Mouse (Mus musculus): ENCODE results near the gene Hecw2. TPM values are rescaled to one million over a fixed set of nuclear protein-coding genes. Genes with fewer than 3 reads are reported as not detected.

The Hecw2 gene
- polyA plus RNA-seq, 1 experiment from 2014 or later = 1.2 TPM

DNA sequence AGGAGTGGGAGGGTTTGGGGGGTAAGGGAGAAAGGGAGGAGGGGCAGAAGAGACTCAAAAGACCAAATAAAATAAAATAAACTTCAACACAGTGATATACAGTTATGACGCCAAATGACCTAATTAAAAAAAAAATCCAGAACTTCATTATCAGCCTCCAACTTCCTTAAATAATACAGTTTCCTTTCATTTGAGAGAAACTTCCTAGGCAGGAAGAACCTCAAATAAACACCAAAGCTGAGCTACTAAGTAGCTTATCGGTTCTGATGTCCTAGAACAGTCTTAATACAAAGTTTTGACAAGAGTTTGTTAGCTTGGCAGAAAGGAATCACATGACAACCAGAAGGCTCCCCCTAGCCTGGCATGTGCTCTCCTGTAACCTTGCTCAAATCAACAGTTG lies 177.3 kb downstream of the Hecw2 start:
- 61% methylated on average over 2 of the region's 2 CpGs for WGBS
- ATAC-seq (ENCODE audit: low FRiP score, low TSS enrichment) = no peak
- DNase-seq (ENCODE audit: low spot score) = no peak
- no peak overlapping the region for H3K4me3 ChIP-seq (ENCODE audit: low read depth, low read length)
- H3K27me3 ChIP-seq (ENCODE audit: control insufficient read depth, insufficient read depth, low read length) = no peaks in the 10 kb centered on the region
- no peaks in the 10 kb centered on the region for H3K4me1 ChIP-seq (replicated peaks; ENCODE audit: control insufficient read depth, insufficient read depth)
- H3K27ac ChIP-seq (replicated peaks) = no peak overlapping the region
- TF ChIP-seq CTCF (IDR thresholded peaks at IDR 0.05; ENCODE audit: low read depth) = no peak
- H3K9me3 ChIP-seq (ENCODE audit: control insufficient read depth, low read length) = no peaks in the 10 kb centered on the region
- no peaks in the 10 kb centered on the region for H3K36me3 ChIP-seq (ENCODE audit: control insufficient read depth, insufficient read depth, low read length)
- H3K4me2 ChIP-seq (replicated peaks; ENCODE audit: low read depth) = no peak overlapping the region
- H3K9ac ChIP-seq (ENCODE audit: low read length) = no peak overlapping the region

DNA sequence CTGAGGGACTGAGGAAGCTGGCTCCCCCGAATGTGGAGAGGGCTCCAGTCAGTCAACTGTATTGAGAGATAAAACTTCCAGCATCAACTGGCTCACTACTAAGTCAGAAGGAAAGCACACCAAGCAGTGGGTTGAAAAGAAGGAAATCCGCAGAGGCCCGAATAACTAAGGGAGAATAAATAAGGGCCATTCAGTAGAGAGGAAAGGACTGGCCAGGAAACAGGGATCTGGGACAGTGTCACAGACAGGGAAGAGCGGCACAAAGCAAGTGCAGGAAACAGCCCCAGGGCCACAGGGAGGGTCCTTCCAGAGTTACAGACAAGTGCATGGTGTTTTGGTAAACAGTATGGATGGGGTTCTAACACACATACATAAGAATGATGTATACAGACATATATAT lies 179.2 kb downstream of the Hecw2 start:
- Histone ChIP-seq H3K9me3 (ENCODE audit: control insufficient read depth, low read length) (no peaks in the 10 kb centered on the region), H3K9ac (ENCODE audit: low read length) (no peak overlapping the region), H3K4me2 (replicated peaks; ENCODE audit: low read depth) (no peak overlapping the region), H3K27me3 (ENCODE audit: control insufficient read depth, insufficient read depth, low read length) (no peaks in the 10 kb centered on the region), H3K27ac (replicated peaks) (no peak overlapping the region), H3K4me3 (ENCODE audit: low read depth, low read length) (no peak overlapping the region), H3K36me3 (ENCODE audit: control insufficient read depth, insufficient read depth, low read length) (no peaks in the 10 kb centered on the region), H3K4me1 (replicated peaks; ENCODE audit: control insufficient read depth, insufficient read depth) (no peaks in the 10 kb centered on the region)
- no peak for TF ChIP-seq CTCF (IDR thresholded peaks at IDR 0.05; ENCODE audit: low read depth)
- no peak for TF ChIP-seq EP300 (optimal IDR thresholded peaks at IDR 0.05)
- WGBS = 62% methylated on average over 4 of the region's 4 CpGs
- ATAC-seq (ENCODE audit: low FRiP score, low TSS enrichment) (no peak), DNase-seq (ENCODE audit: low spot score) (no peak)

DNA sequence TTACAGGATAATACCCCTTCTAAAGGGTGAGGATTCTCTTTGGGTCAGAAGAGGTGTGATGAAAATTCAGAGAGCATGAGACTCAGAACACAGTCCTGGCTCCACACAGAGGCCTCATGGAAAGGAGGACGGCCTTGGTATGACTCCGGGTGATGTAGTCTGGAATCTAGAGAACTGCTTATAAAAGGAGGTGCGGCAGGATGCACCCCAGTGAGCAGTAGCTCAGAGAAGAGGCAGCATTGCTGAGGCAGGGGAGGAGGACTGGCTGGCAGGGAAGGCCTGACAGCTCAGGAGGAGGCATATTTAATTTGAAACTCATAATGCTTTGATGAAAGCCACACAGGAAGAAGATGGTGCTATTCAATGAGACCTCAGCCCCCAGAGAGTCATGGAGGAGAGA lies 182.6 kb downstream of the Hecw2 start:
- Histone ChIP-seq H3K4me1 (replicated peaks; ENCODE audit: control insufficient read depth, insufficient read depth) (no peaks in the 10 kb centered on the region), H3K4me2 (replicated peaks; ENCODE audit: low read depth) (no peak overlapping the region), H3K27ac (replicated peaks) (no peak overlapping the region), H3K4me3 (ENCODE audit: low read depth, low read length) (no peak overlapping the region), H3K27me3 (ENCODE audit: control insufficient read depth, insufficient read depth, low read length) (no peaks in the 10 kb centered on the region), H3K36me3 (ENCODE audit: control insufficient read depth, insufficient read depth, low read length) (no peaks in the 10 kb centered on the region), H3K9ac (ENCODE audit: low read length) (no peak overlapping the region), H3K9me3 (ENCODE audit: control insufficient read depth, low read length) (no peaks in the 10 kb centered on the region)
- DNase-seq (ENCODE audit: low spot score) (no peak), ATAC-seq (ENCODE audit: low FRiP score, low TSS enrichment) (no peak)
- no peak for TF ChIP-seq EP300 (optimal IDR thresholded peaks at IDR 0.05)
- TF ChIP-seq CTCF (IDR thresholded peaks at IDR 0.05; ENCODE audit: low read depth) = no peak
- WGBS = 80% methylated on average over 3 of the region's 3 CpGs

DNA sequence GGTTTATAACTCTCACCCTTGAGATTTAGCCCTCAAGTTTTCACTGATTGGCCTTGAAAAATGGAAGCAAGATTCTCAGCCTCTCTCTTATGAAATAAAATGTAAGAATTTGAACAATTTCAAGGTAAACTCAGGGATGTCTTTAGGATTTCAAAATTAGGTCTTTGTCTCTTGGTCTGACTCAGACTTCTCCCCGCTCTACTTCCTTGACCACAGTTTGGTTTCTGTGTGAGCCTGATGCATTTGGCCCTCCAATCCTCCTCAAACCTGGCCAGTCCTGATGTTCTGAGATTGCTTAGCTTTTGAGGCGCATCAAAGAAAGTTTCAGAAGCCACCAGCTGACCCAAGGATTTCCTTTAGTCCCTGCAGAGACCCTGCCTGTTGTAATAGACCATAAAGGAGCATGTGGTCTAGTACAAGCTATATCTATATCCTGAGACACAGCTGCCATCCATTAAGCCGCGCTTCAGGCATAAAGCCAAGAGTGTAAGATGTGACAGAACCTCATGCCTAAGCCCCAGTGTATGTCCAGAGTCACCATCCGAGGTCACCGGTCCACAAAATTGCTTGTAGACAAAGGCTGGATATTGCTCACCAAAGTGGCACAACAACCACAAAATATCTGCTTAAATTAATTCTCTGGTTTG lies 185.4 kb downstream of the Hecw2 start:
- Histone ChIP-seq H3K4me2 (replicated peaks; ENCODE audit: low read depth) (no peak overlapping the region), H3K4me1 (replicated peaks; ENCODE audit: control insufficient read depth, insufficient read depth) (no peaks in the 10 kb centered on the region), H3K9me3 (ENCODE audit: control insufficient read depth, low read length) (no peaks in the 10 kb centered on the region), H3K36me3 (ENCODE audit: control insufficient read depth, insufficient read depth, low read length) (no peaks in the 10 kb centered on the region), H3K27me3 (ENCODE audit: control insufficient read depth, insufficient read depth, low read length) (no peaks in the 10 kb centered on the region), H3K4me3 (ENCODE audit: low read depth, low read length) (no peak overlapping the region), H3K27ac (replicated peaks) (no peak overlapping the region), H3K9ac (ENCODE audit: low read length) (no peak overlapping the region)
- 82% methylated on average over 6 of the region's 6 CpGs for WGBS
- DNase-seq (ENCODE audit: low spot score) = no peak
- no peak for ATAC-seq (ENCODE audit: low FRiP score, low TSS enrichment)
- no peak for TF ChIP-seq EP300 (optimal IDR thresholded peaks at IDR 0.05)
- no peak for TF ChIP-seq CTCF (IDR thresholded peaks at IDR 0.05; ENCODE audit: low read depth)

DNA sequence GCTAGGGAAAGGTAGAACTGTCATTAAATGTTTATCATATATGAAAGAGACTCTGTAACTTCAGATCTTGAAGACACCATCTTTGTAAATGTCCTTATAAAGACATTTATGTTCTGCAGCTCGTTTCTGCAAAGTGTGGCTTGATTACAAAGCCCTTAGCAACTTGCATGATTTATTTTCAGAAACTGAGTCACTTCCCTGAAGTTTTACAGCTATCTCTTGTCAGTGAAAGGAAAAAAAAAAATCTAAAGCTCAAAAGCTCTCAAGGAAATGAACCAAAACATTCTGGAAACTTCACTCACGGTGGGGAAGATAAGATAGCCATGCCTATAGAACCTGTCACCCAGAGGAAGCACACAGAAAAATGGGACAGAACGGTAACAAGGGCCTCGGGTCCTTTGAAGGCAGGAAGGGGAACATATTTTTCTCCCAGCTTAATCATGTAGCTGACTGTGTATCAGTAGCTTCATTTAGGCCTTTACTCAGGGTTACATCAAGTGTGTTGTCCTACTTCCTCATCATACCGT lies 189.0 kb downstream of the Hecw2 start:
- H3K27ac ChIP-seq (replicated peaks) = no peak overlapping the region
- DNase-seq (ENCODE audit: low spot score) (no peak), ATAC-seq (ENCODE audit: low FRiP score, low TSS enrichment) (no peak)
- no peaks in the 10 kb centered on the region for H3K27me3 ChIP-seq (ENCODE audit: control insufficient read depth, insufficient read depth, low read length)
- no peak overlapping the region for H3K9ac ChIP-seq (ENCODE audit: low read length)
- H3K4me3 ChIP-seq (ENCODE audit: low read depth, low read length) = no peak overlapping the region
- H3K4me2 ChIP-seq (replicated peaks; ENCODE audit: low read depth) = no peak overlapping the region
- H3K4me1 ChIP-seq (replicated peaks; ENCODE audit: control insufficient read depth, insufficient read depth) = no peaks in the 10 kb centered on the region
- WGBS = 30% methylated on average over 5 of the region's 5 CpGs
- TF ChIP-seq CTCF (IDR thresholded peaks at IDR 0.05; ENCODE audit: low read depth) = no peak
- TF ChIP-seq EP300 (optimal IDR thresholded peaks at IDR 0.05) = no peak
- no peaks in the 10 kb centered on the region for H3K9me3 ChIP-seq (ENCODE audit: control insufficient read depth, low read length)
- H3K36me3 ChIP-seq (ENCODE audit: control insufficient read depth, insufficient read depth, low read length) = no peaks in the 10 kb centered on the region

DNA sequence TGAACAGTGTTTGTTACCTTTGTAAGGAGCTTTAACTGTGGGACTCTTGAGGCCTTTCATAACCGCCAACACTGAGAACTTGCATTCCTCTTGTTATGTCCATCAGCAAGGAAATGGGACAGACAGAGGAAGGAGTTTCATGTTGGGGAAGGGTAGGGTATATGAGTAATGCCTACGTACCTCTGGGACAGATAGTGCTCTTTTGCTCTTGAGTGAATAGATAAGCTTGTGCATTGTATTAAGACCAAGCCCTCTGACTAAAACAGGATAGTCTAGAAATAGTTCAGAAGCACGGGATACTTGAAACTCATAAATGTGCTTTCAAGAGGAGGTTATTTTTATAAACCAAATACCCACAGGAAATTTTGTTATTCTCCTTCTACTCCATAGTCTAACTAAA lies 191.7 kb downstream of the Hecw2 start:
- Histone ChIP-seq H3K27ac (replicated peaks) (no peak overlapping the region), H3K27me3 (ENCODE audit: control insufficient read depth, insufficient read depth, low read length) (no peaks in the 10 kb centered on the region), H3K36me3 (ENCODE audit: control insufficient read depth, insufficient read depth, low read length) (no peaks in the 10 kb centered on the region), H3K9ac (ENCODE audit: low read length) (no peak overlapping the region), H3K4me3 (ENCODE audit: low read depth, low read length) (no peak overlapping the region), H3K9me3 (ENCODE audit: control insufficient read depth, low read length) (no peaks in the 10 kb centered on the region), H3K4me1 (replicated peaks; ENCODE audit: control insufficient read depth, insufficient read depth) (no peaks in the 10 kb centered on the region), H3K4me2 (replicated peaks; ENCODE audit: low read depth) (no peak overlapping the region)
- no peak for DNase-seq (ENCODE audit: low spot score)
- no peak for ATAC-seq (ENCODE audit: low FRiP score, low TSS enrichment)
- WGBS = 59% methylated on average over 3 of the region's 3 CpGs
- TF ChIP-seq EP300 (optimal IDR thresholded peaks at IDR 0.05) (no peak), CTCF (IDR thresholded peaks at IDR 0.05; ENCODE audit: low read depth) (no peak)
